Mouse (Mus musculus) mouse embryonic stem cell (cell line): Measurements from ENCODE around the gene Minpp1.
"Not testable (repeated sequence)": the region's sequence is repeated elsewhere in the genome, so short reads cannot be mapped to it uniquely, and the experiment has no call there.

Source experiments
- in situ Hi-C, 2 experiments: fragments of 300-500 bp; cut with MboI; formaldehyde crosslinking; loops; 1 replicate in 1 of 2; 3 replicates in 1 of 2; pipeline ENCODE4 v1.14.3; 2019 to 2020; ENCODE audit warnings: low sequenced_read_pairs in 2 of 2, low pct_unique_long_range_greater_than_20kb in 1 of 2, mixed read lengths in 1 of 2; ENCODE audit not compliant: unreplicated experiment in 1 of 2

Minpp1 gene

GRCm38 (mm10) chr19:32485681-32486105, at the start of gene Minpp1:
Gene Minpp1 (plus strand): TSS chr19:32485769.
- in situ Hi-C loops, result no loop called here

- in situ Hi-C loops, result no loop called here
Observed at GRCm38 (mm10) chr19:32439356-32439755, 46.2 kb upstream of the Minpp1 start.

DNA sequence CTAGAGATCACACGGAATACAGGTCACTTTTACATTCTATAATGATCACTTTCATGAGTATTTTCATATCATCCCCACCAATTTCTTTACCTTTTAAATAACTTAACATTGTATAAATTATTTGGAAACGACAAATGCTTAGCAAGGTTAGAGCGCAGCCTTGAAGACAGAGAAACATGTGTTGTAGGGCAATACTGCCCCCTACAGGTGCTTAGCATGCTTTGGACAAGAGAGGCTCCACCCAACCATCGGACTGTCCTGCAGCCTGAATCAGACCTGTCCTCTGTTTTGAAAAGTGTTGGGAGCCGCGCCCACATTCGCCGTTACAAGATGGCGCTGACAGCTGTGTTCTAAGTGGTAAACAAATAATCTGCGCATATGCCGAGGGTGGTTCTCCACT, 44.0 kb upstream of the Minpp1 start:
- in situ Hi-C loops, result no loop called here

DNA sequence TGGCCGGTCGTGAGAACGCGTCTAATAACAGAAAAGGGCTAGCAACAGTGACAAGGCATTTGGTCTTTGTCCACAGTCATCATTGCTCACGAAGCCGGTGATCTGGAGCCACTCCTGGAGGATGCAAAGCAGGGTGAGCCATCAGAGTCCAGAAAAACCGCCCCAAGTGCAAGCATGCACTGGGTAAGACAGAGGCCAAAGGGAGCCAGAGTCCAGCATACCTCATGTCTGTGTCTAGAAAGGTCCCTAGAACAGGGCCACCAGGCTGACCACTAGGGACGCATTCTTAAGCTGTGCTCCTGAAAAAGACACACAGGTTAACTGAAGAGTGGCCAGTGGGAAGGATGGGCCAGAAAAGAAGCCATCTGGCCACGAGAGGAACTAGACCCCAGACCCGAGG, 36.6 kb upstream of the Minpp1 start:
- in situ Hi-C loops, result no loop called here

DNA sequence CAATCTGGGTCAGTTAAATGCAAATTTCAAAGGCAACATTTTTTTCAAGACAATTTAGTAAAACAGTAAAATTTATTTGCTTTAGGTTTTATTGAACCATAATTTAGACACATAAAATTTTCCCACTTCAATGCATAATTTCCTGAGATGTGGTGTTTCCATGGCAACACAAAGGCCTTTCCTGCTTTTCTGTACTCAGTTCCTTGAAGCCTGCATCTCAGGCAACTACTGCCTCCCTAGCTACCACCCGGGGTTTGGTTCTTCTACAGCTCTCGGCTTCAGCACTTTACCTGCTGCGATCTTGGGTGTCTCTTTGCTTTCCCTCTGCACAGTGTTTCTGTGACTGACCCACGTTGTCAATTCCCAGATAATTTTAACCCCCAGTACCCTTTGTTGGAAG, 33.3 kb upstream of the Minpp1 start:
- in situ Hi-C loops, result no loop called here

DNA sequence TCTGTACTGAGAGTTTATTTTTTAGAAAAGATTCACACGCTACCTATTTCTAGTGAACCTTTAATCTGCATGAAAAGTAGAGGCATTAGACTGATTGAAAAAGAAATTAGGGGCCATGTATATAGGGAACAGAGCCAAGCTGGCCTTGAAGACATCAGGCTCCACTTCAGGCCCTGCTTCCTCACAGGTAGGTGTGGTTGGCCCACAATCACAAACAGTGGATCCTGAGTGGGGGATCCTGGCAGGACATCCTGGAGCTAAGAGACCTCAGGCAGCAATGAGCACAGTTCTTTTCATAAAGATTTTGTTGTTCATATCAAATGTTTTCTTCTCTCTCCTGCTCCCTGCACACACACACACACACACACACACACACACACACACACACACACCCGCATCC, 28.8 kb upstream of the Minpp1 start:
- in situ Hi-C loops, result no loop called here

- in situ Hi-C loops, result not testable (repeated sequence)
Observed at GRCm38 (mm10) chr19:32457631-32458030, 27.9 kb upstream of the Minpp1 start.

DNA sequence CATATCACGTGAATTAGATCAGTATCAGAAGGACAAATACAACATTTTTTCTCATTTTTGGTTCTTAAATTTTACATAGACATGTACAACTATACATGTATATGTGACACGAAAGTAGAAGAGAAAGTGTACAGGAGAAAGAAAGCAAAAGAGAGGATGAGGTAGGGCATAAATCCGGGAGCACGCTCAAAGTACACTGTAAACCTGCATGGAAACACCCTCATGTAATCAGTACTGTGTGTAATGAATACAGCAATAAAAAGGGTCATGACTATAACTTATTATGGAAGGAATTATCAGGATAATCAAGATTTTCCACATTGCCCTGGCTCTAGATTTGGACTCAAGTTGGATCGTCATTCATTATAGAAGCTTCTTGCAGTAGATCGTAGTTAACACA, 22.5 kb upstream of the Minpp1 start:
- in situ Hi-C loops, result no loop called here

DNA sequence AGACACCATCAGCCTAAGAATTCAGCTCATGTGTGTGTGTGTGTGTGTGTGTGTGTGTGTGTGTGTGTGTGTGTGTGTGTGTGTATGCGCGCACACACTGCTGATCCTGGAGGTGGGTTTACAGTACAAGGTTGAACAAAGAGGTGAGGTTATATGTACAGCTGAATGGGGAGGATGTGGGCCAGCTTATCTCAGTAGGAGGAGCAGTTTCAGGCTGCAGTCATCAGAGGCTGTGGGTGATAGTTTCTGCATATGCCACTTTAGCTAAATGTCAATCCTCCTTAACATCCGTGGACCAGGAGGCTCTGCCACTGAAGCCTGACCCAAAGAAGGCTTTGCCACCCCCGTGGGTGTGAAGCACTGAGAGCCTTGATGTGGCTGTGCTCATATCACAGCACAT, 20.3 kb upstream of the Minpp1 start:
- in situ Hi-C loops, result no loop called here

GRCm38 (mm10) chr19:32466478-32466877, 19.1 kb upstream of the Minpp1 start, which contains the start of gene Rpl9-ps6:
Gene Rpl9-ps6 (minus strand): TSS chr19:32466578.
- in situ Hi-C loops, result no loop called here

DNA sequence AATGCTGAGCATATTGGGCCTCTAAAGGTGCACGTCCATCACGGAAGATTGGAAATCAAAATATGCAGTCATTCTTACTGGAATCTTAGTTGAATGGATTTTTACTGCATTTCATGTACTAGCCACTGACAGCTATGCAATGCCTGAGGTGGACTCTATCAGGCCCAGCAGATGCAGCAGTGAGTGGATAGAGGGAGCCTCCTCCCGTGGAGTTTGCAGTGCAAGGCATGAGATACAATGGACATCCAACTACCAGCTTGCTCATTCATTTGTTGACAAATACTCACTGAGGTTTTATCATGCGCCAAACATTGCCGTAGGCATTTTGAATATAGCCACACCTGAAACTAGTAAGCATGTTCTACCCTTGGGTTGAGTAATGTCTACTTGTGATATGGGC, 18.2 kb upstream of the Minpp1 start:
- in situ Hi-C loops, result no loop called here

DNA sequence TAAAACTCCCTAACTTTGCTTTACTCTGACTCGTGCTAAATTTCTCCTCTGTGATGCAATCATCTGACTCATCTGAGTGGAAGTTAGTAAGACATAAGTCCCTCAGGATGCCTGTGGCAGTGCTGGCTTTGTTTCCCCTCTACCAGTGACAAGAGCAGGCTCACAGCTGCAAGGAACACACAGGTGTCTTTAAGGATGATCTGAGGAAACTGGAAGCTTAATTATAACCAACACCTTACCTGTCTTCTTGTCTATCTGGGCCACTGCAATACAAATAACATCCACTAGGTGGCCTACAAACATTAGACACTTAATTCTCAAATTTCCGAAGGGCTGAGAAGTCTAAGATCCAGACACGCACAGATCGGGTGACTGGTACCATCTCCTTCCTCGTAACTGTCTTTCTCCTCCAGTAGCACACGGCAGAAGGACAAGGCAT, 15.5 kb upstream of the Minpp1 start:
- in situ Hi-C loops, result no loop called here

DNA sequence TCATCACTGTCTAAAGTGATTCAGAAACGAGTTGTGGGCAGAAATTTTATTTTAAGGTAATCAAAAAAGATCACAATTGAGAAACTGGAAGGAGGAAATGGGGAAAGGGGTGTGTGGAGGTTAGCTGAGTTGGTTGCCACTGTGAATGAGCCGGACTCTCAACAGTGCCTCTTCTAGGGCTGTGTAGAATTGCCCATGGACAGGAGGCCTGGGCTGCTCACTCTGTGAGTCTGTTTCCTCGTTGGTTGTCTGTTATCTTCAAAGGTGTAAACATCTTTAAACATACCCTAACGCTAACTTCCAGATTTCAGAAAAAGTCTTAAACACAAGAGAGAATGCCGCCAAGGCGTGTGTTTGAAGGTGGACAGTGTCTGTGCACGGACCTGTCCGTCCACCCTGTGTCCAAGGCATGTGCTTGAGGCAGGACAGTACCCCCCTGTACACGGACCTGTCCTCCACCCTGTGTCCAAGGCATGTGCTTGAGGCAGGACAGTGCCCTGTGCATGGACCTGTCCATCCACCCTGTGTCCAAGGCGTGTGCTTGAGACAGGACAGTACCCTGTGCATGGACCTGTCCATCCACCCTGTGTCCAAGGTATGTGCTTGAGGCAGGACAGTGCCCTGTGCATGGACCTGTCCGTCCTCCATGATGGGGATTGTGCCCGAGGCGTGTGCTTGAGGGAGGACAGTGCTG, 14.9 kb upstream of the Minpp1 start:
- in situ Hi-C loops, result no loop called here

GRCm38 (mm10) chr19:32476016-32476711, 9.4 kb upstream of the Minpp1 start:
- in situ Hi-C loops, result no loop called here

DNA sequence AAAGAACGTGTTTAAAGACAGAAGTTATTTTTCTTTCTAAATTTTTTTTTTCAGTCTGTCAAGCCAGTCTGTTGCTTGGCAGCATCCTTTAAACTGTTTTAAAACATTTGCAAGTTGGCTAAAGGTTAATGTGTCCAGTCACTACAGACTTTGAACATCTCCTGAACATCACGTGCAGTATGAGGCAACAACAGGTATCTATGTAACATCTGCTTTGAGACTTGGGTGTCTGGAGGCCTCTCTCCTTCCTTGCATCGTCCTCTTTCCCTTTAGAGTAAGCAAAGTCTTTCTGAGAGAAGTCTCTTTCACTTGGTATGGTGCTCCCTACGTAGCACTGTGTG, 8.9 kb upstream of the Minpp1 start:
- in situ Hi-C loops, result no loop called here

DNA sequence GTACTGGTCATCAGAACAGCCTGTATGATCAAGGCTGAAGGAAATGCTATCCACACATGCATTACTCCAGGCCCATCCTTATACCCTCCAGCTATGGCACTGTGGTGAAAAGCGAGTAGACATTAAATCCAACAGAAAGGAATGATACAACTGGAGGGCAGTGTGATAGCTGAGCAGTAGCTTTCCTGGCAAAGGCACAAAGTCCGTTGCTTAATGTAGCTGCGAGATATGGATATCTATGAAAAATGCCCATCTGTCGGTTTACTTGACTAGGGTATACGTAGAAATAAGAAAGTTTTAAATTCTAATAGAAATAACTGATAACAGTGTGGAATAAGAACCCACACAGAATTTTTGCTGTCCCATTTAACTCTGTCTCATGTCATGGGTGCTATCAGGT, 5.3 kb upstream of the Minpp1 start:
- in situ Hi-C loops, result no loop called here

- in situ Hi-C loops, result no loop called here
Observed at GRCm38 (mm10) chr19:32480791-32481442, 4.7 kb upstream of the Minpp1 start.

- in situ Hi-C loops, result no loop called here
Observed at GRCm38 (mm10) chr19:32481511-32481910, 4.1 kb upstream of the Minpp1 start.

- in situ Hi-C loops, result no loop called here
Observed at GRCm38 (mm10) chr19:32484941-32485660, 468 bp upstream of the Minpp1 start.
